In genomic region chr12:76863651-76864050, GRCm38 (mm10) we compare ENCODE assay signal across 16 mouse cellular contexts. TPM values are rescaled to one million over a fixed set of nuclear protein-coding genes. Genes with fewer than 3 reads are reported as not detected.
DNase-seq lines count a peak whose midpoint lies in the region; TF ChIP-seq lines count a peak whose summit lies in the region.
"Had no signal": no experiment of that assay in that cellular context is flagged by ENCODE, and none has a peak within 500 bp of the region (broad histone marks: within the 10 kb centered on the region; RNA-seq: fewer than 3 reads in every experiment).

No protein-coding gene starts in this region.

- H3ac ChIP-seq in C2C12 (ENCODE audit: control insufficient read depth, insufficient read length, low read depth) = no peak overlapping the region
- no peak overlapping the region for H3ac ChIP-seq in myocyte (ENCODE audit: control insufficient read depth, insufficient read length)

- no peaks in the 10 kb centered on the region for H3K79me3 ChIP-seq in C2C12 (ENCODE audit: low read depth)

- no peaks in the 10 kb centered on the region for H3K27me3 ChIP-seq in C2C12 (ENCODE audit: control insufficient read depth, insufficient read depth, insufficient read length)
- H3K27me3 ChIP-seq in myocyte (ENCODE audit: control insufficient read depth, insufficient read depth, insufficient read length) = no peaks in the 10 kb centered on the region
- H3K27me3 ChIP-seq: hindbrain, embryonic 13.5 days; midbrain, embryonic 12.5 days had no signal

- intact Hi-C loops in left cerebral cortex, postnatal 4 days (cut with DNase I) = no loop called here

- peaks cover 4% of the 10 kb centered on the region for H3K36me3 ChIP-seq in C2C12 (ENCODE audit: control insufficient read depth, insufficient read depth)
- no peaks in the 10 kb centered on the region for H3K36me3 ChIP-seq in myocyte (ENCODE audit: control insufficient read depth, insufficient read depth)

- peak overlapping the region; percentile 32 for H3K4me2 ChIP-seq in myocyte (ENCODE audit: low read depth)
- H3K4me2 ChIP-seq: hindbrain, embryonic 13.5 days; midbrain, embryonic 12.5 days had no signal

- no peaks in the 10 kb centered on the region for H3K79me2 ChIP-seq in C2C12 (ENCODE audit: control insufficient read depth, insufficient read depth)
- no peaks in the 10 kb centered on the region for H3K79me2 ChIP-seq in myocyte (ENCODE audit: control insufficient read depth, insufficient read depth)

- peak; percentile 53 to 54 for DNase-seq in left cerebral cortex, adult 18-20 months (ENCODE audit: low spot score in 2 of 2)
- DNase-seq in left cerebral cortex, postnatal 4 days = no peak
- DNase-seq in adrenal gland, adult 2 months = peak; percentile 69
- no peak for DNase-seq in ovary, postnatal 10 days (ENCODE audit: low spot score)
- DNase-seq in layer of hippocampus, postnatal 14 days (ENCODE audit: low spot score in 2 of 2) = no peak
- DNase-seq: cerebellum, adult 11 months; cerebellum, postnatal 36 days; kidney, adult 11 months; kidney, postnatal 25 days; liver, postnatal 0 days had no signal

- no peak for TF ChIP-seq CTCF in C2C12 (IDR thresholded peaks at IDR 0.05; ENCODE audit: control insufficient read depth, insufficient read depth, insufficient read length)

- no peak overlapping the region for H3K4me3 ChIP-seq in C2C12 (ENCODE audit: insufficient read depth, poor library complexity, severe bottlenecking)
- no peak overlapping the region for H3K4me3 ChIP-seq in myocyte
- H3K4me3 ChIP-seq: forebrain, embryonic 10.5 days; hindbrain, embryonic 13.5 days; midbrain, embryonic 12.5 days had no signal

- TF ChIP-seq POLR2A in myocyte (IDR thresholded peaks at IDR 0.05; ENCODE audit: insufficient read length, low read depth) = no peak

TF ChIP-seq in C2C12, 6 proteins besides CTCF, POLR2A, EP300 and RAD21:
- TF ChIP-seq MYOD1 (IDR thresholded peaks at IDR 0.05; ENCODE audit: control insufficient read depth, insufficient read length, low read depth) (no peak), FOSL1 (IDR thresholded peaks at IDR 0.05; ENCODE audit: insufficient read depth, low read length, poor library complexity, severe bottlenecking) (peak; percentile 19)
TF ChIP-seq in C2C12: peak in this region for 1.

TF ChIP-seq in myocyte, 11 proteins besides CTCF, POLR2A, EP300 and RAD21:
- TF ChIP-seq MYOD1 (IDR thresholded peaks at IDR 0.05; ENCODE audit: control insufficient read depth in 1 of 3, insufficient read length in 2 of 3, low read depth in 2 of 3) = peak in 1 of 3 experiments; percentile 17
- TF ChIP-seq USF1 (IDR thresholded peaks at IDR 0.05; ENCODE audit: low read depth) = no peak
- no peak for TF ChIP-seq E2F4 (IDR thresholded peaks at IDR 0.05; ENCODE audit: insufficient read depth)
- no peak for TF ChIP-seq TCF12 (IDR thresholded peaks at IDR 0.05; ENCODE audit: insufficient read depth, poor library complexity, severe bottlenecking)
- no peak for TF ChIP-seq REST (IDR thresholded peaks at IDR 0.05; ENCODE audit: insufficient read depth, insufficient read length)
- TF ChIP-seq MAX (IDR thresholded peaks at IDR 0.05; ENCODE audit: low read depth) = no peak

RNA-seq across cellular contexts. Expression of gene Rab15, which starts 40.9 kb away (rescaled TPM):
- total RNA-seq in left cerebral cortex, adult 18-20 months (2021) = 100 to 1,000 TPM; 245 to 266 TPM
- total RNA-seq in left cerebral cortex, postnatal 4 days (2021) = 100 to 1,000 TPM; 102 to 111 TPM
- polyA plus RNA-seq in C2C12 (2012; fragmentation: generic; extraction: Trizol) (0.06 TPM), myocyte (2012; fragmentation: generic; extraction: Trizol) (0.13 TPM)
- total RNA-seq in adrenal gland, adult 2 months (2021) = 1 to 10 TPM; 2.1 to 3.7 TPM
- polyA plus RNA-seq in adrenal gland, adult 2 months (2012; rRNA removed) = 3.3 and 4.3 TPM in 2 replicates
- total RNA-seq in layer of hippocampus, postnatal 14 days (2021) = 100 to 1,000 TPM; 172 to 176 TPM
- total RNA-seq: granulocyte monocyte progenitor cell, adult 5-6 weeks had no signal

Comparison
In these comparisons a context has a peak if more than half of its experiments do, and no peak if none do; other contexts are left out.
1. DNase-seq: peak in left cerebral cortex, adult 18-20 months (2 of 2) and adrenal gland, adult 2 months (single experiment); none in left cerebral cortex, postnatal 4 days (single experiment), ovary, postnatal 10 days (single experiment) and layer of hippocampus, postnatal 14 days (0 of 2).
2. RNA of gene Rab15, which starts 40.9 kb away (total RNA-seq): 245 to 266 TPM in left cerebral cortex, adult 18-20 months, 172 to 176 TPM in layer of hippocampus, postnatal 14 days and 102 to 111 TPM in left cerebral cortex, postnatal 4 days; 2.1 to 3.7 TPM in adrenal gland, adult 2 months; every median in the first group is over 10 times any median in the second.